ENCODE assay signal across 8 mouse cellular contexts in the genomic region with DNA sequence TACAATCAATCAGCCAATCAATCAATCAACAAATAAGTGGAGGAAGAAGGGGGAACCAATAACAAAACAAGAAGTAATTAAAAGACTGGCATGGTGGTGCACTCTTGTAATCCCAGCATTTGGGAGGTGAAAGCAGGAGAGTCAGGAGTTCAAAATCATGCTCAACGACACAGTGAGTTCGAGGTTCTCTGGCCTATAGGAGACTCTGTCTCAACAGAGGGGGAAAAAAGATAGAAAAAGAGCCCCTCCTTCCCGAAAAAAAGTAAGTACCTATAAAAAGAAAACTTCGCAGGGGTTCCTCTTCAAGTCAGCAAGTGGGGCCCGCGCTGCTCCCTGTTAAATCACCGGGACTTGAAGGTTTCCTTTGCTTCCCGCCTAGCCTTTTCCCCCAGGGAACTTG. TPM values are rescaled to one million over a fixed set of nuclear protein-coding genes. Genes with fewer than 3 reads are reported as not detected.
A peak's percentile ranks its signal among the peaks of the same experiment; 100 is the strongest.
DNase-seq lines count a peak whose midpoint lies in the region; ATAC-seq and TF ChIP-seq lines count a peak whose summit lies in the region.

TSS of gene Ube2a (plus strand) at position 136 of the 400 bp plus-strand sequence.
TSS of gene C330007P06Rik (minus strand) at position 347 of the 400 bp plus-strand sequence.

- no peak for TF ChIP-seq POLR2A in bone marrow, adult 2 months (IDR thresholded peaks at IDR 0.05; ENCODE audit: borderline replicate concordance, control insufficient read depth, low read depth, low read length)

- no peaks in the 10 kb centered on the region for H3K4me1 ChIP-seq in bone marrow, adult 2 months (ENCODE audit: control insufficient read depth, insufficient read depth, low read length)
- peaks cover 7% of the 10 kb centered on the region; the same call in 1 of the 2 replicates for H3K4me1 ChIP-seq in midbrain, embryonic 13.5 days (replicated peaks)

- peak within 1 kb of the TSS; percentile 65 for H3K4me2 ChIP-seq in midbrain, embryonic 13.5 days (replicated peaks)

- no peaks in the 10 kb centered on the region for H3K27me3 ChIP-seq in midbrain, embryonic 13.5 days

- H3K9me3 ChIP-seq in midbrain, embryonic 13.5 days = no peaks in the 10 kb centered on the region

- H3K27ac ChIP-seq in bone marrow, adult 2 months (ENCODE audit: control insufficient read depth, insufficient read depth, low read depth, low read length, poor library complexity) = peak within 1 kb of the TSS; percentile 84
- peak within 1 kb of the TSS; percentile 77 for H3K27ac ChIP-seq in midbrain, embryonic 13.5 days

- ATAC-seq in midbrain, embryonic 13.5 days = no peak; the same call in 1 of the 2 replicates

- peak within 1 kb of the TSS; percentile 82 for H3K9ac ChIP-seq in midbrain, embryonic 13.5 days (replicated peaks)

- DNase-seq in left cerebral cortex, adult 18-20 months (ENCODE audit: low spot score in 2 of 2) = no peak
- DNase-seq in left cerebral cortex, adult 11 months (ENCODE audit: low spot score) = no peak
- DNase-seq in gastrocnemius, postnatal 4 days (ENCODE audit: low spot score in 2 of 2) = no peak
- DNase-seq in layer of hippocampus, postnatal 10 days (ENCODE audit: low spot score in 2 of 2) = no peak
- no peak for DNase-seq in urinary bladder, postnatal 4 days (ENCODE audit: low spot score in 2 of 2)
- DNase-seq in Muller cell, postnatal 12 days (ENCODE audit: inconsistent ontology term) = no peak

- H3K4me3 ChIP-seq in bone marrow, adult 2 months (replicated peaks; ENCODE audit: control insufficient read depth, low read depth, low read length) = peak within 1 kb of the TSS; percentile 77
- peak within 1 kb of the TSS; percentile 70 for H3K4me3 ChIP-seq in midbrain, embryonic 13.5 days (replicated peaks)

- no peak for TF ChIP-seq CTCF in bone marrow, adult 2 months (IDR thresholded peaks at IDR 0.05; ENCODE audit: control insufficient read depth, insufficient read depth, low read length)

- 17% methylated on average over 8 of the region's 8 CpGs for WGBS in bone marrow, adult 2 months
- 23% methylated on average over 8 of the region's 8 CpGs for WGBS in midbrain, embryonic 13.5 days

- no peaks in the 10 kb centered on the region for H3K36me3 ChIP-seq in midbrain, embryonic 13.5 days

RNA-seq across cellular contexts. Expression of gene Ube2a, which starts in this region (rescaled TPM):
- 10 to 100 TPM; 44.1 to 50.3 TPM for total RNA-seq in left cerebral cortex, adult 18-20 months (2021)
- 19.7 and 50.9 TPM in 2 replicates for polyA plus RNA-seq in bone marrow, adult 2 months (2011; ENCODE audit: insufficient read depth, insufficient read length, low replicate concordance, missing spikeins)
- total RNA-seq in gastrocnemius, postnatal 4 days (2021) = 10 to 100 TPM; 40.0 to 50.1 TPM
- total RNA-seq in layer of hippocampus, postnatal 10 days (2021) = 10 to 100 TPM; 56.7 to 60.6 TPM
- polyA plus RNA-seq in midbrain, embryonic 13.5 days (2015; fragmentation: Nextera tagmentation; extraction: Ambion mirVana) = 117 and 121 TPM in 2 replicates

RNA-seq across cellular contexts. Expression of gene C330007P06Rik, which starts in this region (rescaled TPM):
- total RNA-seq in left cerebral cortex, adult 18-20 months (2021) = 10 to 100 TPM; 36.9 to 39.0 TPM
- polyA plus RNA-seq in bone marrow, adult 2 months (2011; ENCODE audit: insufficient read depth, insufficient read length, low replicate concordance, missing spikeins) = 10.4 and 11.4 TPM in 2 replicates
- 10 to 100 TPM; 16.1 to 16.8 TPM for total RNA-seq in gastrocnemius, postnatal 4 days (2021)
- total RNA-seq in layer of hippocampus, postnatal 10 days (2021) = 10 to 100 TPM; 31.5 to 32.3 TPM
- polyA plus RNA-seq in midbrain, embryonic 13.5 days (2015; fragmentation: Nextera tagmentation; extraction: Ambion mirVana) = 18.9 and 21.6 TPM in 2 replicates
